Mouse (Mus musculus): ENCODE measurements around the gene Tbc1d14. TPM values are rescaled to one million over a fixed set of nuclear protein-coding genes. Genes with fewer than 3 reads are reported as not detected.

Gene Tbc1d14
- polyA plus RNA-seq, 1 experiment from 2014 or later = 16.8 TPM

GRCm38 (mm10) chr5:36575227-36575626, 17.8 kb downstream of the Tbc1d14 start:
- no peak overlapping the region for H3K4me2 ChIP-seq (replicated peaks; ENCODE audit: low read depth)
- WGBS = 44% methylated on average over 3 of the region's 3 CpGs
- H3K9ac ChIP-seq (ENCODE audit: low read depth, low read length) = no peak overlapping the region
- no peak overlapping the region for H3K4me3 ChIP-seq (ENCODE audit: low read depth, low read length)
- H3K27ac ChIP-seq (ENCODE audit: low read depth, low read length) = peak overlapping the region; percentile 92
- no peak for TF ChIP-seq CTCF (IDR thresholded peaks at IDR 0.05; ENCODE audit: low read depth)
- H3K4me1 ChIP-seq (replicated peaks; ENCODE audit: control insufficient read depth, insufficient read depth, low read length) = peaks cover 13% of the 10 kb centered on the region
- peaks cover 18% of the 10 kb centered on the region; the same call in 1 of the 2 replicates for H3K36me3 ChIP-seq (ENCODE audit: control insufficient read depth, insufficient read depth)
- H3K27me3 ChIP-seq (replicated peaks; ENCODE audit: control insufficient read depth, insufficient read depth, low read length) = no peaks in the 10 kb centered on the region
- peak; percentile 68 for ATAC-seq
- no peaks in the 10 kb centered on the region for H3K9me3 ChIP-seq (ENCODE audit: control insufficient read depth)

GRCm38 (mm10) chr5:36574147-36574870, 18.8 kb downstream of the Tbc1d14 start:
- Histone ChIP-seq H3K4me1 (replicated peaks; ENCODE audit: control insufficient read depth, insufficient read depth, low read length) (peaks cover 9% of the 10 kb centered on the region), H3K27me3 (replicated peaks; ENCODE audit: control insufficient read depth, insufficient read depth, low read length) (no peaks in the 10 kb centered on the region), H3K9me3 (ENCODE audit: control insufficient read depth) (no peaks in the 10 kb centered on the region), H3K27ac (ENCODE audit: low read depth, low read length) (peak overlapping the region; percentile 92), H3K4me3 (ENCODE audit: low read depth, low read length) (no peak overlapping the region), H3K4me2 (replicated peaks; ENCODE audit: low read depth) (peak overlapping the region; percentile 24; the same call in 1 of the 2 replicates), H3K9ac (ENCODE audit: low read depth, low read length) (no peak overlapping the region), H3K36me3 (ENCODE audit: control insufficient read depth, insufficient read depth) (peaks cover 23% of the 10 kb centered on the region; the same call in 1 of the 2 replicates)
- WGBS = 17% methylated on average over 8 of the region's 8 CpGs
- ATAC-seq = peak; percentile 84
- TF ChIP-seq CTCF (IDR thresholded peaks at IDR 0.05; ENCODE audit: low read depth) = no peak

GRCm38 (mm10) chr5:36573354-36573753, 19.7 kb downstream of the Tbc1d14 start:
- Histone ChIP-seq H3K4me3 (ENCODE audit: low read depth, low read length) (no peak overlapping the region), H3K4me2 (replicated peaks; ENCODE audit: low read depth) (0 out of 2 replicates have a peak overlapping the region, but pooled peaks have one; percentile 7), H3K27me3 (replicated peaks; ENCODE audit: control insufficient read depth, insufficient read depth, low read length) (no peaks in the 10 kb centered on the region), H3K9ac (ENCODE audit: low read depth, low read length) (no peak overlapping the region), H3K27ac (ENCODE audit: low read depth, low read length) (peak overlapping the region; percentile 58; the same call in 1 of the 2 replicates), H3K4me1 (replicated peaks; ENCODE audit: control insufficient read depth, insufficient read depth, low read length) (peaks cover 6% of the 10 kb centered on the region), H3K36me3 (ENCODE audit: control insufficient read depth, insufficient read depth) (peaks cover 24% of the 10 kb centered on the region; the same call in 1 of the 2 replicates), H3K9me3 (ENCODE audit: control insufficient read depth) (no peaks in the 10 kb centered on the region)
- ATAC-seq = no peak
- TF ChIP-seq CTCF (IDR thresholded peaks at IDR 0.05; ENCODE audit: low read depth) = no peak
- WGBS = 56% methylated on average over 3 of the region's 3 CpGs

GRCm38 (mm10) chr5:36571371-36571770, 21.7 kb downstream of the Tbc1d14 start:
- TF ChIP-seq CTCF (IDR thresholded peaks at IDR 0.05; ENCODE audit: low read depth) = no peak
- ATAC-seq = no peak
- Histone ChIP-seq H3K9ac (ENCODE audit: low read depth, low read length) (no peak overlapping the region), H3K4me2 (replicated peaks; ENCODE audit: low read depth) (no peak overlapping the region), H3K9me3 (ENCODE audit: control insufficient read depth) (no peaks in the 10 kb centered on the region), H3K36me3 (ENCODE audit: control insufficient read depth, insufficient read depth) (peaks cover 24% of the 10 kb centered on the region; the same call in 1 of the 2 replicates), H3K4me3 (ENCODE audit: low read depth, low read length) (no peak overlapping the region), H3K4me1 (replicated peaks; ENCODE audit: control insufficient read depth, insufficient read depth, low read length) (peaks cover 6% of the 10 kb centered on the region), H3K27me3 (replicated peaks; ENCODE audit: control insufficient read depth, insufficient read depth, low read length) (no peaks in the 10 kb centered on the region), H3K27ac (ENCODE audit: low read depth, low read length) (no peak overlapping the region)
- WGBS = 88% methylated on average over 16 of the region's 16 CpGs

GRCm38 (mm10) chr5:36570546-36571245, 22.4 kb downstream of the Tbc1d14 start:
- Histone ChIP-seq H3K9ac (ENCODE audit: low read depth, low read length) (no peak overlapping the region), H3K27ac (ENCODE audit: low read depth, low read length) (no peak overlapping the region; the same call in 1 of the 2 replicates), H3K36me3 (ENCODE audit: control insufficient read depth, insufficient read depth) (peaks cover 24% of the 10 kb centered on the region; the same call in 1 of the 2 replicates), H3K4me2 (replicated peaks; ENCODE audit: low read depth) (no peak overlapping the region), H3K27me3 (replicated peaks; ENCODE audit: control insufficient read depth, insufficient read depth, low read length) (no peaks in the 10 kb centered on the region), H3K4me3 (ENCODE audit: low read depth, low read length) (no peak overlapping the region), H3K4me1 (replicated peaks; ENCODE audit: control insufficient read depth, insufficient read depth, low read length) (peaks cover 6% of the 10 kb centered on the region), H3K9me3 (ENCODE audit: control insufficient read depth) (no peaks in the 10 kb centered on the region)
- ATAC-seq = no peak
- no peak for TF ChIP-seq CTCF (IDR thresholded peaks at IDR 0.05; ENCODE audit: low read depth)
- 84% methylated on average over 4 of the region's 4 CpGs for WGBS

GRCm38 (mm10) chr5:36570098-36570497, 23.0 kb downstream of the Tbc1d14 start:
- Histone ChIP-seq H3K27ac (ENCODE audit: low read depth, low read length) (no peak overlapping the region; the same call in 1 of the 2 replicates), H3K4me2 (replicated peaks; ENCODE audit: low read depth) (no peak overlapping the region), H3K4me1 (replicated peaks; ENCODE audit: control insufficient read depth, insufficient read depth, low read length) (peaks cover 6% of the 10 kb centered on the region; the same call in 1 of the 2 replicates), H3K36me3 (ENCODE audit: control insufficient read depth, insufficient read depth) (peaks cover 24% of the 10 kb centered on the region; the same call in 1 of the 2 replicates), H3K4me3 (ENCODE audit: low read depth, low read length) (no peak overlapping the region), H3K9me3 (ENCODE audit: control insufficient read depth) (no peaks in the 10 kb centered on the region), H3K27me3 (replicated peaks; ENCODE audit: control insufficient read depth, insufficient read depth, low read length) (no peaks in the 10 kb centered on the region), H3K9ac (ENCODE audit: low read depth, low read length) (no peak overlapping the region)
- no peak for TF ChIP-seq CTCF (IDR thresholded peaks at IDR 0.05; ENCODE audit: low read depth)
- ATAC-seq = no peak
- WGBS = 83% methylated on average over 7 of the region's 7 CpGs
